Mouse (Mus musculus): ENCODE measurements around the gene Izumo1. TPM values are rescaled to one million over a fixed set of nuclear protein-coding genes. Genes with fewer than 3 reads are reported as not detected.
A peak's percentile ranks its signal among the peaks of the same experiment; 100 is the strongest.

Gene Izumo1
- total and polyA plus RNA-seq, 2 experiments, result 0.09 to 0.13 TPM

DNA sequence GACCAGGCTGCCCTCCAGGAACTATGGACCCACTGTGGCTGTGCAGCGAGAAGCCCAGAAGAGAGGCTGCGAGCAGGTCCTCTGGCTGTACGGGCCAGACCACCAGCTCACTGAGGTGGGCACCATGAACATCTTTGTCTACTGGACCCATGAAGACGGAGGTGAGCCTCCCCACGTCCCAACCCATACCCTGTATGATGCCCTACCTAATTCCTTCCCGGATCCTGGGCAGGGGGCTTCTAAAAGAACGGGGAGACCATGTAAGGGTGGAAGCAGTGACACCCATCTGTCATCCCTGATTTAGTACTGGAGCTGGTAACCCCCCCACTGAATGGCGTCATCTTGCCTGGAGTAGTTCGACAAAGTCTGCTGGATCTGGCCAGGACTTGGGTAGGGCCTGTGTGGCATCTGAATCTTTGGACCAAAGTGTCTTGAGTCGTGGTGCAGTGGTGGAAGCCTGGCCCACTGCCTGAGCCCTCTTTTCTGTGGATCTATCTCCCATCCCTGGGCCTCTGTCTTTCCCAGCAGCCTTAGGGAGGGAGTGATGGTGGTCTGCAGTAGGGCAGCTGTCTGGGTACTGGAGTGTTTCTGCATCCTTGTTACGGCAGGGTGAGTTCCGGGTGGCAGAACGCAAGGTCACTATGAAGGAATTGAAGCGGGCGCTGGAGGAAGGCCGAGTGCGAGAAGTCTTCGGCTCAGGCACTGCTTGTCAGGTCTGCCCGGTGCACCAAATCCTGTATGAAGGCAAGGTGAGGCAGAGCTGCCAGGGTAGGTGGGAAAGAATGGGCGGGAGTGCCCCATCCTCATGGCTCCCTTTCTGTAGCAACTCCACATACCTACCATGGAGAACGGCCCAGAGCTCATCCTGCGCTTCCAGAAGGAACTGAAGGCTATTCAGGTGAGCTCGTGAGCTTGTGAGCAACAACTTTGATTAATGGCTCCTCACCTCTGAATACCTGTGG lies 33.7 kb upstream of the Izumo1 start:
- Histone ChIP-seq H3K27me3 (ENCODE audit: control insufficient read depth, insufficient read depth, low read length) (no peaks in the 10 kb centered on the region), H3K4me3 (ENCODE audit: insufficient read depth, low read depth, low read length) (no peak overlapping the region), H3K9ac (ENCODE audit: low read depth, low read length) (no peak overlapping the region), H3K4me1 (ENCODE audit: control insufficient read depth, insufficient read depth, low read length) (no peaks in the 10 kb centered on the region; the same call in 1 of the 2 replicates), H3K79me2 (ENCODE audit: control insufficient read depth, insufficient read depth, low read length) (no peaks in the 10 kb centered on the region), H3K36me3 (ENCODE audit: control insufficient read depth, insufficient read depth, low read length) (peaks cover 2% of the 10 kb centered on the region; the same call in 1 of the 2 replicates), H3K27ac (replicated peaks; ENCODE audit: insufficient read depth, low read depth, low read length) (no peak overlapping the region)
- TF ChIP-seq POLR2A (IDR thresholded peaks at IDR 0.05; ENCODE audit: extremely low read depth, insufficient read depth, low read length) (no peak), CTCF (IDR thresholded peaks at IDR 0.05; ENCODE audit: low read depth, low read length) (no peak)
- no peak for DNase-seq (ENCODE audit: extremely low read depth, low read depth, low spot score)
- WGBS, result 96% methylated on average over 23 of the region's 23 CpGs

DNA sequence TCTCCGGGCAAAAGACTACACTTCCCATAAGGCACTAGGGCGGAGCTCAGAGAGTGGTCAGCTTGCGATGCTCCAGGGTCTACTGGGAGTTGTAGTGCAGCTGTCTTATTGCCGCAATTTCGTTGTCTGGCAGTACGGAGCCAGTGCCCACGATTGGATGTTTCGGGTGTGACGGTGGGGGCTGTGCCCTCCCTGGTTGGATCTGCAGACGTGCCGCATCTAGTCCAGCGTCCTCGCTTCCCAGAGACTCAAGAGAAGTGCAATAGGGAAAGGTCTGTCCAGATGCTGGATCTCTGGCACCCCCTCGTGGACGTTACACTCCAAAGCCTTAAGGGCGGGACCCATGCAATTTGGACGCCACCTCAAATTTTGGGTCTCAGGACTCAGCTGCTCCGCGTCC lies 32.4 kb upstream of the Izumo1 start:
- Histone ChIP-seq H3K79me2 (ENCODE audit: control insufficient read depth, insufficient read depth, low read length) (no peaks in the 10 kb centered on the region), H3K4me1 (ENCODE audit: control insufficient read depth, insufficient read depth, low read length) (no peaks in the 10 kb centered on the region; the same call in 1 of the 2 replicates), H3K4me3 (ENCODE audit: insufficient read depth, low read depth, low read length) (no peak overlapping the region), H3K27me3 (ENCODE audit: control insufficient read depth, insufficient read depth, low read length) (no peaks in the 10 kb centered on the region), H3K9ac (ENCODE audit: low read depth, low read length) (no peak overlapping the region), H3K36me3 (ENCODE audit: control insufficient read depth, insufficient read depth, low read length) (peaks cover 2% of the 10 kb centered on the region; the same call in 1 of the 2 replicates), H3K27ac (replicated peaks; ENCODE audit: insufficient read depth, low read depth, low read length) (no peak overlapping the region)
- DNase-seq (ENCODE audit: extremely low read depth, low read depth, low spot score), result peak; percentile 96
- TF ChIP-seq POLR2A (IDR thresholded peaks at IDR 0.05; ENCODE audit: extremely low read depth, insufficient read depth, low read length), result no peak
- peak; percentile 92 for TF ChIP-seq CTCF (IDR thresholded peaks at IDR 0.05; ENCODE audit: low read depth, low read length)
- WGBS, result 10% methylated on average over 19 of the region's 19 CpGs

DNA sequence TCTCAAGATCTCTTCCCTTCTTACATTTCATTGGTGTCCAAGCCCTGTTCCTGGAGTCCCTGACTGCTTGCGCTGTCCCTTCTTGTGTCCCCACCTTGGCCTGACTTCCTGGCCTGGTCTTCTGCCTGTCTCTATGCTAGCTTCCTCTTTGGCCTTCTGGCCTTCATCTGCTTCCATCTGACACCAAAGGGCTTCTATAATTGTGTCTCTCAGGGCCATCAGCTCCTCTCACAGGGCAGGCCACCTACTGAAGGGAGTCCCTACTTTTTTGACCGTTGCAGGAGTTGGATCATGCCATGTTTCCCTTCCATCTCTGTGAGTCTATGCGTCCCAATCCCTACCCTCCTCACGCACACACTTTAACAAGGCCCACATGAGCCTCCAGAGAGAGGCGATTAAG lies 31.7 kb upstream of the Izumo1 start:
- Histone ChIP-seq H3K79me2 (ENCODE audit: control insufficient read depth, insufficient read depth, low read length) (no peaks in the 10 kb centered on the region), H3K4me3 (ENCODE audit: insufficient read depth, low read depth, low read length) (no peak overlapping the region), H3K4me1 (ENCODE audit: control insufficient read depth, insufficient read depth, low read length) (no peaks in the 10 kb centered on the region; the same call in 1 of the 2 replicates), H3K27me3 (ENCODE audit: control insufficient read depth, insufficient read depth, low read length) (no peaks in the 10 kb centered on the region), H3K27ac (replicated peaks; ENCODE audit: insufficient read depth, low read depth, low read length) (no peak overlapping the region), H3K9ac (ENCODE audit: low read depth, low read length) (no peak overlapping the region), H3K36me3 (ENCODE audit: control insufficient read depth, insufficient read depth, low read length) (peaks cover 2% of the 10 kb centered on the region; the same call in 1 of the 2 replicates)
- TF ChIP-seq POLR2A (IDR thresholded peaks at IDR 0.05; ENCODE audit: extremely low read depth, insufficient read depth, low read length), result no peak
- TF ChIP-seq CTCF (IDR thresholded peaks at IDR 0.05; ENCODE audit: low read depth, low read length), result no peak
- WGBS, result 96% methylated on average over 5 of the region's 5 CpGs
- no peak for DNase-seq (ENCODE audit: extremely low read depth, low read depth, low spot score)

DNA sequence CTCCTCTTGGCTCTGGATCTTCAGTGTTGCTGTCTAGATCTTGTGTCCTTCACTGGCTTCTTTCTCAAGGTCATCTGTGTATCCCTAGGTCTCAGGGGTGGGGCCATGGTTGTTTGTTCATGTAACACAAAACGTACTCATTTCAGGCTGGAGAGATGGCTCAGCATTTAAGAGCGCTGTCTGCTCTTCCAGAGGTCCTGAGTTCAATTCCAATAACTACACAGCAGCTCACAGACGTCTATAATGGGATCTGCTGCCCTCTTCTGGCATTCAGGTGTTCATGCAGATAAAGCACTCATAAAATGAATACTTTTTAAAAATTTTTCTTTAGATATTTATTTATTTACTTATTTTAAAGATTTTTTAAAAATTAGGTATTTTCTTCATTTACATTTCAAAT lies 30.7 kb upstream of the Izumo1 start:
- 44% methylated on average over 3 of the region's 3 CpGs for WGBS
- H3K79me2 ChIP-seq (ENCODE audit: control insufficient read depth, insufficient read depth, low read length), result no peaks in the 10 kb centered on the region

DNA sequence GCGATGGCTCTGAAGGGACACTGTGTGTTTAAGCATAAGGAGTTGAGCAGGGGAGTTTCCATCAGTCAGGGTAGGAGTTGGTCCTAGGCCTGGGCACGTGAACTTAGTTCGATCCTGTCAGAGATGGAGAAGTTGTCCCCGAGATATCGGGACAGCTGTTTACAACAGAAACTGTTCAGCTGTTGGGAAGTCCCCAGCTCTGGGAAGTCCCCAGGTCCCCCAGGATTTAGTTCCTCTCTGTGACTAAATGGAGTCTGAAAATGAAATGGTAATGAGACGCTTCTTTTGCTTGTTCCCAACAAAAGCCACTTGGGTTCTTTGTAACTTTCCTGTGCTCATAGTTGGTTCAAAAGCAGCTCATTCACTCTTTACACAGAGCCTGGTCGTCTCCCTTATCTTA lies 29.7 kb upstream of the Izumo1 start:
- no peak overlapping the region for H3K27ac ChIP-seq (replicated peaks; ENCODE audit: insufficient read depth, low read depth, low read length)
- no peak overlapping the region for H3K4me3 ChIP-seq (ENCODE audit: insufficient read depth, low read depth, low read length)
- WGBS, result 69% methylated on average over 7 of the region's 7 CpGs
- H3K9ac ChIP-seq (ENCODE audit: low read depth, low read length), result no peak overlapping the region
- H3K79me2 ChIP-seq (ENCODE audit: control insufficient read depth, insufficient read depth, low read length), result no peaks in the 10 kb centered on the region
- DNase-seq (ENCODE audit: extremely low read depth, low read depth, low spot score), result no peak
- TF ChIP-seq POLR2A (IDR thresholded peaks at IDR 0.05; ENCODE audit: extremely low read depth, insufficient read depth, low read length) (no peak), CTCF (IDR thresholded peaks at IDR 0.05; ENCODE audit: low read depth, low read length) (no peak)
- H3K4me1 ChIP-seq (ENCODE audit: control insufficient read depth, insufficient read depth, low read length), result peaks cover 3% of the 10 kb centered on the region; the same call in 1 of the 2 replicates
- no peaks in the 10 kb centered on the region for H3K36me3 ChIP-seq (ENCODE audit: control insufficient read depth, insufficient read depth, low read length)
- H3K27me3 ChIP-seq (ENCODE audit: control insufficient read depth, insufficient read depth, low read length), result no peaks in the 10 kb centered on the region

More for the DNA sequence above, 30.7 kb upstream of the Izumo1 start:
- H3K9ac ChIP-seq (ENCODE audit: low read depth, low read length), result no peak overlapping the region
- H3K4me1 ChIP-seq (ENCODE audit: control insufficient read depth, insufficient read depth, low read length), result no peaks in the 10 kb centered on the region; the same call in 1 of the 2 replicates
- no peak overlapping the region for H3K27ac ChIP-seq (replicated peaks; ENCODE audit: insufficient read depth, low read depth, low read length)
- TF ChIP-seq CTCF (IDR thresholded peaks at IDR 0.05; ENCODE audit: low read depth, low read length) (no peak), POLR2A (IDR thresholded peaks at IDR 0.05; ENCODE audit: extremely low read depth, insufficient read depth, low read length) (no peak)
- DNase-seq (ENCODE audit: extremely low read depth, low read depth, low spot score), result no peak
- H3K36me3 ChIP-seq (ENCODE audit: control insufficient read depth, insufficient read depth, low read length), result no peaks in the 10 kb centered on the region; the same call in 1 of the 2 replicates
- no peaks in the 10 kb centered on the region for H3K27me3 ChIP-seq (ENCODE audit: control insufficient read depth, insufficient read depth, low read length)
- H3K4me3 ChIP-seq (ENCODE audit: insufficient read depth, low read depth, low read length), result no peak overlapping the region
